Mouse (Mus musculus) heart, postnatal 0 days (tissue): ENCODE data around the gene Rec8.

Experiments used
- CTCF ChIP-seq: IDR thresholded peaks from 2 replicates; pipeline ENCODE4 v1.5.1; 2016; ENCODE audit warnings: antibody characterized with exemption, control low read depth, low read depth
- EP300 ChIP-seq: IDR thresholded peaks from 2 replicates; pipeline ENCODE4 v1.6.1; 2016; ENCODE audit warnings: antibody characterized with exemption, low read depth

GRCm38 (mm10) chr14:55603271-55603632 lies 14.6 kb upstream of the Rec8 start, which contains the start of gene Irf9:
- TF ChIP-seq CTCF (no peak), EP300 (no peak)
